Mouse (Mus musculus): ENCODE data around the gene Irgc1.

Irgc1 gene

DNA sequence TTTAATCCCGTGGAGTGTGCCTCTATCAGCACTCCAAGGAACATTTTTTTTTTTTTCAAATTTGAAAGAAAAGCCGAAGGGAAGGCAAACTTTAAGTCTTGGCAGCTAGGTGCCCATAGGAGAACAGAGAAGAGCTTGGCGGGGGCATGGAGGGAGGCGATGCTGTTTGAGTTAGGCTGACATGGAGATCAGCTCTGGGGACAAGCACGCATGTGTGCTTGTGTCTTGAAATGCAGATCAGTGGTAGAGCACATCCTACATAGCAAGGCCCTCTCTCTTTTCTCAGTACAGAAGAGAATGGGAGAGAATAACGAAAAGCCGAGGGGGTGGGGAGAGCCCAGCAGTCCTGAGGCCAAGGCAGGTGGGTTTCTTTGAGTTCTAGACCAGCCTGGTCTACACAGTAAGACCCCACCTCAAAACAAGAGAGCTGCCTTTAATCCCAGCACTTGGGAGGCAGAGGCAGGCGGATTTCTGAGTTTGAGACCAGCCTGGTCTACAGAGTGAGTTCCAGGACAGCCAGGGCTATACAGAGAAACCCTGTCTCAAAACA is 53.7 kb downstream of the Irgc1 start:
- DNase-seq = no peak

DNA sequence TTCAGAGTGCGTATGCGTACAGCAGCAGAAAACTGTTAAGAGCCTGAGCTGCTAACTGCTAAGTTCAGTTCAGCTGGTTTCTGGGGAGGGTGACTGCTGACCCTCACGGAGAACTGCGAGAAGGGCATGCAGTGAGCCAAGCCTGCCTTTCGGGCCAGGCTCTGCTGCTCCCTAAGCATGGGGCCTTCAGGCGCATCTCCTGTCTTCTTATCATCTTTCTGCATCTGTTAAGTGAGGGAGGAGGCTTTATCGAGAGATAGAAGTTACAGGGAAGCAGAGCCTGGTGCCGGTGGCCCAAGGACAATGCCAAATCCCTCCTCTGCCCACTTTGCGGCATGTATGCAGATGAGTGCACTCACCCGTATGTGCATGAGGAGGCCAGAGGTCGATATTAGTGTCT is 55.3 kb downstream of the Irgc1 start:
- no peak for DNase-seq

DNA sequence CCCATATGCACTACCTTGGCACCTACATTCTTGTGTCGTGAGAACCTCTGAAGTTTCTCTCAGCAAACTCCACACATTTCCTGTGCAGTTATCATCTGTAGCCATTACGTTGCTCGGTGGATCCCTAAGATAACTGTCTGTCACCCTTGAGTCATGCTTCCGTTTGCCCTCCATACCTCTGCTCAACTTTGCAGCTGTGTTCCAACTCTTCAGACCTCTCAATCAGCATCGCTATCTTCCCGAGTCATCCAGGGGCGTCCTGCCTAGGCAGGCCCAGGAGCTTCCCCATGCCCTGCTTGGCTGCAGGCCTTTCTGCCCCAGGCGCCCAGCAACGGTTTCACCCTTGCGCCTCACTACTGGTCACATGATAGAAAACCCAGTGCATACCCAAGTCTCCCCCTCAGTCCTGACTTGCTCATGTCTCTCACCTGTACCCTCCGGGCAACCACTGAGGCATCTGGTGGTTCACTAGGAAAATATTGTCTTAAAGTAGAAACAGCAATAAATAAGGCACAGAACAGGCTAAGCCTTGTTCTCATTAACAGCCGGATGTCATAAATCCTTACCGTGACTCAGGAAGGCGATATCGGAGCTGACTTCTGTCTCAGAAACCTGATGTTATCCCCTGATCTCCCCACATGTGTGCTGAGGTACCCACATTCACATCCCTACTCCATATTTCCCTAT is 57.5 kb downstream of the Irgc1 start:
- no peak for DNase-seq

DNA sequence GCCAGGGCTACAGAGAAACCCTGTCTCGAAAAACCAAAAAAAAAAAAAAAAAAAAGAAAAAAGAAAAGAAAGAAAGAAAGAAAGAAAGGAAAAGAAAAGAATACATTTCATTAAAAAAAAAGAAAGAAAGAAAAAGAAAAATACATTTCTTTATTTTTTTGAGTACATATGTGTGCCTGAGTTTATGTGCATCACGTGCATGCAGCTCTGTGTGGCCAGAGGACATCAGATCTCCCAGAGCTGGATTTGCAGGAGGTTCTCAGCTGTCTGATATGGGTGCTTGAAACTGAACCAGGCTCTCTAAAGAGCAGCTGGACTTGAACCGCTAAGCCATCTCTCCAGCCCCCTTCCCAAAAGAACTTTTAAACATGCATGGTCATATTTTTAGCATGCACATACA is 58.0 kb downstream of the Irgc1 start:
- no peak for DNase-seq

DNA sequence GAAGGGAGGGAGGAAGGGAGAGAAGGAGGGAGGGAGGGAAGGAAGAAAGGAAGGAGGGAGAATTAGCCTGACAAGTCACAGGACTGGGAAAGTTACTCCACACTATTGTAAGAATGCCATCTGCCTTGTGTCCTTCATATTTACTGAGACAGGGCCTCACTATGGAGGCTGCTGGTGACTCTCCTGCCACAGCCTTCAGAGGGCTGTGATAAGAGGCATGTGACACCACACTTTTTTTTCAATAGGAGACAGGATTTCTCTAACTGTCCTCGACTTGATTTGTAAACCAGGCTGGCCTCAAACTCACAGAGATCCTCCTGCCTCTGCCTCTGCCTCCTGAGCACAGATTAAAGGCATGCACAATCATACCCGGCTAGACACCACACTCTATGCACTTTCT is 60.4 kb downstream of the Irgc1 start:
- no peak for DNase-seq

DNA sequence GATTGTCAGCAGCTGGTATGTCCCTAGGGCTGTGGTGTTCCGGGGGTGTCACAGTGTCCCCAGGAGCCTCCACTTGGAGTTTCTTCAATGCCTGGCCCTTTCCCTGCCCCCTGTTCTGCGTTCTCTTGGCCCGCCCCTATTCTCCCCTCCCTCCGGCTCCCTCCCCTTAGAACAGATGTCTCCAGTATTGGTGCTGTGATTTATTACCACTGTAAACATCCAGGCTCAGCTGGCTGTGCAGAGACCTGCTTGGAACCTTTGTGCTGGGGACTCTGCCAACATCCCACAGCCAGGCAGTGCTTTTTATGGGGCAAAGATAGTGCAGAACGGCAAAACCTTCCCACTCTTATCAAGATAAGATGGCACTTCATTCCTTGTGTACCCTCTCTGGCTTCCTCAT is 61.0 kb downstream of the Irgc1 start:
- DNase-seq = no peak

DNA sequence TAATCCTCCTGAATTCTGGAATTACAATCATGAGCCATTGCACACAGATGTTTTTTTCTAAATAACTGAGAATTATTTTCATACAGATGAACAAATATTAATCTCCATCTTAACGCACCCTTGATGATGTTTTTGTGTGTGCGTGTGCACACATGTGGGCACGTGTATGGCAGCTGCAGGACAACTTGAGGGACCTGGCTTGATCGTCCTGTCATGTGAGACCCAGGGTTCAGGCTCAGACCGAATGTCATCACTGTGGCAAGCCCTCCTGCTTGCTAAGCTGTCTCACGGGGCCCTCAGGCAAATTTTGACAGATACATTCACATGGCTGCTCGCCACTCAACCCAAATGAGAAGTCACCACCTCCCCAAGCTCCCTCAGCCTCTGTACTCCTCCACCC is 61.6 kb downstream of the Irgc1 start:
- DNase-seq = no peak

DNA sequence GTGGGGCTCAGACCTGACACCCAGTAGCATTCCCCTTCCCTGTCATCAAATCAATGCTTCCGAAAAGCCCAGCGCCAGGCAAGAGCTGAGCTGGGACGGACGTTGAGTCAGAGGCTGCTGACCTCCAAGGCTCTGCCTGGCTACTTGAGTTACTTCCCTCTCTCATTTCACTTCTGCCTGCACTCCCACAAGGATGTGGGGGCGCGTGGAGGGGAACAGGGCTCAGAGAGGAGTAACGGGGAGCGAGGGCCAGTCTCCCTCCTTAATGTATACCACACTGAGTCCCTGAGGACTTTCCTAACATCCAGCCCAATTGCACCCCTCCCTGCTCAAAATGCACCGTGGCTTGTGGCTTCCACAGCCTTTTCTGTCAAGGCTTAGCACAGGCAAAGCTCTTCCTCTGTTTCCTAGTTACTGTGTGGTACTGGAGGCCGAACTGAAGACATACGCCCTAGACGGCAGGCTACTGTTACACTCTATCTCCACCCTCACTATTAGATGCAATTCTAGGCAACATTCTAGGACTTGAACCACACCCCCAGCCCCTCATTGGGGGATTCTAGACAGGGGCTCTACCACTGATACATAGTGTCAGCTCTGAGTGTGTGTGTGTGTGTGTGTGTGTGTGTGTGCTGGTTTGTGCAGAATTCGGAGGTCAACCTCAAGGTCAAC is 62.4 kb downstream of the Irgc1 start:
- no peak for DNase-seq

DNA sequence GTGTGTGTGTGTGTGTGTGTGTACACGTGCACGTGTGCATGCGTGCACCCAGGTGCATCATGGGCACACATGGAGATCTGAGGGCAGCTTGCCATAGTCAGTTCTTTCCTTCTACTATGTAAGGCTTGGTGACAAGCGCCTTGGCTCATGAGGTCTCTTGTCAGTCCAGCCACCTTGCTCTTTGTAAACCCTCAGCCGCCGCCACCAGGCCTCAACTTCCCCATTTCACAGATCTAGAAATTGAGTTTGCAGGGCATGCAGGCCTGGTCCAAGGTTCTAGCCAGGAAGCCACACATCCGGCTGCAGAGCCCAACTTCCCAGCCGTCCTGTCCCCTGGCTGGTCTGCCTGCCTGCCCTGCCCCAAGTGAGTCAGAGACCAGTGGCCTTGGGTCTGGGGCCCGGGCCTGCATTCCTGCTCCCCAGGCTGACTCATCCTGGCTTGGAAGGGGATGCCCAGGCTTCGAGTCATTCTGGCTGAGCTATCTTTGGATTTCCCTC is 65.0 kb downstream of the Irgc1 start:
- no peak for DNase-seq

DNA sequence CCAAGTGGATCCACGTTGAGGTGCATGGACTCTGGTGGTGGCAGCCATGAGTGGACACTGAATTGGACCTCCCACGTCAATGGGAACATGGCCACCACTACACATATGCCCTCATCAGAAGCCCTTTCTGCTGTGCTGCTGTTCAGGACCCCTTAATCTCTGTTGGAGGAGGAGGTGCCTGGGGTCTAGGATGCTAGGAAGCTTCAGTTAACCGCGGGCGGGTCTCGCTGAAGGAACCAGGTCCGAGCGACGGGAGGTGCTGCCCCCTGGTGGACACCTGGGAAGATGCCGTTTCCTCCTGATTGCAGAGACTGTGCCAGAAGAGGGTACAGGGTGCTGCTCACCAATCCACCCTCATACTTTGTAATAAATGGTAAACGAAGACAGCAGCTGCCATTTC is 67.3 kb downstream of the Irgc1 start:
- peak; percentile 79 for DNase-seq

DNA sequence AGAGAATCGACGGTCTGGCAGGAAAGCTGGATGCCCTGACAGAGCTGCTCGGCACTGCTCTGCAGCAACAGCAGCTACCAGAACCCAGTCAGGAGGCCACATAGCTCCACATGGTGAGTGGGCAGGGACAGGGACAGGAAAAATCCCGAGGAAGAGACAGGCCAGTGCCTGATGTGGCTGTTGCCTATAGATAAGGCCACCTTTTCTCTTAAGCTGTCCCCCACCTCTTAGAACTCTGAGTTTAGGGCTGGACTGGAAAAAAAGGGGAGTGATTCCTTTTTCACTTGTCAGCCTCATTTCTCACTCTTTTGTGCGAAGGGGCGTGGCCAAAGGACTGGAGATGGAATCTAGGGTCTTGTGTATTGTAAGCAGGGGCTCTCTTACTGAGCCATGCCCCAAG is 68.0 kb downstream of the Irgc1 start:
- no peak for DNase-seq

DNA sequence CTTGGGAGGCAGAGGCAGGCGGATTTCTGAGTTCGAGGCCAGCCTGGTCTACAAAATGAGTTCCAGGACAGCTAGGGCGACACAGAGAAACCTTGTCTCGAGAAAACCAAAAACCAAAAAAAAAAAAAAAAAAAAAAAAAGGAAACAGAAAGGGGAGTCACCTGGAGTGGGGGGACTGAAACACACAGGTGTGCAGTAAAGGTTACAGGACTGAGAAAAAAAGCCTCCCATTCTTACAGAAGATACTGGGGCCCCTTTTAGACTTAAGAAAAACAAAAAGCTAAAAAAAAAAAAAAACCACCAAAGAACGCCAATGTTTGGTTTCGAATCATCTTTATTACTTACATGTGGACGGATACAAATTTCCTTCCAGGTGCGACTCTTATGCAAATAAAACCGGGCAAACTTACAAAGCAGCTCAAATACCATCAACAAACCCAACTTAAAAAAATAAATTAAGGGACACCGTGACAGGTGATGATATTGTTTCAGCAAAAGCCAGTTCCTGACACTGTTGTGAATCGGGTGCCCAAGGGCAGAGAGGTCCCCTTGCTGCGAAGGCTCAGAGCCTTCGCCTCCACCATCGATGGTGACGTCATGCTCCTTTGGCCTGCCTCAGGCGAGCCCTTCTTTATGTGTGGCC is 69.2 kb downstream of the Irgc1 start:
- DNase-seq = no peak

Measured in right cerebral cortex, postnatal 14 days (tissue).